Mouse (Mus musculus): ENCODE data around the gene Tas2r136. TPM values are rescaled to one million over a fixed set of nuclear protein-coding genes. Genes with fewer than 3 reads are reported as not detected.

Tas2r136 gene
- not detected in 2 replicates for polyA plus RNA-seq (2012; rRNA removed)

DNA sequence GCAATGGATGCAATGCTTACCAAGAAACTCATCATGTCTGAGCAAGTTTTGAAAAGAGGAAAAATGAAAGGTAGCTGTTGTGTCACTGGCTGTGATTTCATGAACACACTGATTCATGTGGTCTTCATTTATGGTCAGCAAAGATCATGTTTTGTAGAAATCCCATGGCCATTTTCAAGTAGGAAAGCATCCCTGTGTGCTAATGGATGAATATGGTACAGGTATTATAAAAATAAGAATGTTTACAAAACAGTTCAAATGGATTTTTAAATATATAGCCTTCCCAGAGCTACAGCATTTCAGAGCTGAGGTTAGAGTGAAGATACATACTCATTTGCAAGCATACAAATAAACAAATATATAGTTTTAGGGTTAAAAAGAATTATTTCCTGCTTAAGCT lies at the start of gene Tas2r136:
Gene Tas2r136, minus strand, starts transcription at position 101 of the 400 bp plus-strand sequence.
- Histone ChIP-seq H3K4me3 (ENCODE audit: insufficient read depth, low read depth, low read length) (no peak within 1 kb of the TSS), H3K27me3 (replicated peaks; ENCODE audit: control insufficient read depth, insufficient read depth, low read length) (no peaks in the 10 kb centered on the region), H3K4me1 (ENCODE audit: control insufficient read depth, insufficient read depth, low read length) (no peaks in the 10 kb centered on the region), H3K27ac (ENCODE audit: insufficient read depth, low read depth, low read length) (no peak within 1 kb of the TSS), H3K36me3 (ENCODE audit: control insufficient read depth, insufficient read depth, low read length) (no peaks in the 10 kb centered on the region)
- no peak for DNase-seq
- TF ChIP-seq POLR2A (IDR thresholded peaks at IDR 0.05; ENCODE audit: low read depth, low read length) (no peak), CTCF (conservative IDR thresholded peaks at IDR 0.05; ENCODE audit: insufficient read depth, insufficient read length, low read depth, low read length) (no peak)

DNA sequence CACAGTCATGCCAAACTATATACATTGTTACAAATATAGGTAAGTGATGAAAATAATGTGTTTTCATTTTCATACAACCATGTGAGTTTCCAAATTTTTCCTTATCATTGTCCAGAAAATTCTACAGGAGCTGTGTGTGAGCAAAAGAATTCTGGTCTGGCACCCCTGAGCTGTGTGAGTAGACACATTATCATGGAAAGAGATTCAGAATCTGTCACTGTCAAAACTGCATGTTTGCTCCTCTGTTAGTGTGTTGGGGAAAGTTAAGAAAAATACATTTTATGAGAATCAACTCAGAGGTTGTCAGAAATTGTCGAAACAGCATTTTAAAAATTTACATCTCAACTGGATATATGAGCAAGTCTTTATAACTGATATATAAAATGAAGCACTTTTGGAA lies 24.6 kb upstream of the Tas2r136 start, which contains the start of gene Tas2r117:
Gene Tas2r117, plus strand, starts transcription at position 301 of the 400 bp plus-strand sequence.
- WGBS: 82% methylated on average over 1 of the region's 1 CpGs
- Histone ChIP-seq H3K27ac (ENCODE audit: insufficient read depth, low read depth, low read length) (no peak within 1 kb of the TSS), H3K4me3 (ENCODE audit: insufficient read depth, low read depth, low read length) (no peak within 1 kb of the TSS), H3K36me3 (ENCODE audit: control insufficient read depth, insufficient read depth, low read length) (no peaks in the 10 kb centered on the region), H3K4me1 (ENCODE audit: control insufficient read depth, insufficient read depth, low read length) (no peaks in the 10 kb centered on the region), H3K27me3 (replicated peaks; ENCODE audit: control insufficient read depth, insufficient read depth, low read length) (no peaks in the 10 kb centered on the region)
- DNase-seq: no peak
- TF ChIP-seq POLR2A (IDR thresholded peaks at IDR 0.05; ENCODE audit: low read depth, low read length): no peak
- TF ChIP-seq CTCF (conservative IDR thresholded peaks at IDR 0.05; ENCODE audit: insufficient read depth, insufficient read length, low read depth, low read length): no peak

- H3K27me3 ChIP-seq (replicated peaks; ENCODE audit: control insufficient read depth, insufficient read depth, low read length): no peaks in the 10 kb centered on the region
- no peak for DNase-seq
- 3% methylated on average over 1 of the region's 1 CpGs for WGBS
- no peaks in the 10 kb centered on the region for H3K4me1 ChIP-seq (ENCODE audit: control insufficient read depth, insufficient read depth, low read length)
- no peak overlapping the region for H3K4me3 ChIP-seq (ENCODE audit: insufficient read depth, low read depth, low read length)
- no peak overlapping the region for H3K27ac ChIP-seq (ENCODE audit: insufficient read depth, low read depth, low read length)
- no peaks in the 10 kb centered on the region for H3K36me3 ChIP-seq (ENCODE audit: control insufficient read depth, insufficient read depth, low read length)
- TF ChIP-seq POLR2A (IDR thresholded peaks at IDR 0.05; ENCODE audit: low read depth, low read length) (no peak), CTCF (conservative IDR thresholded peaks at IDR 0.05; ENCODE audit: insufficient read depth, insufficient read length, low read depth, low read length) (no peak)
Observed at GRCm38 (mm10) chr6:132795393-132795792, 17.4 kb upstream of the Tas2r136 start.

DNA sequence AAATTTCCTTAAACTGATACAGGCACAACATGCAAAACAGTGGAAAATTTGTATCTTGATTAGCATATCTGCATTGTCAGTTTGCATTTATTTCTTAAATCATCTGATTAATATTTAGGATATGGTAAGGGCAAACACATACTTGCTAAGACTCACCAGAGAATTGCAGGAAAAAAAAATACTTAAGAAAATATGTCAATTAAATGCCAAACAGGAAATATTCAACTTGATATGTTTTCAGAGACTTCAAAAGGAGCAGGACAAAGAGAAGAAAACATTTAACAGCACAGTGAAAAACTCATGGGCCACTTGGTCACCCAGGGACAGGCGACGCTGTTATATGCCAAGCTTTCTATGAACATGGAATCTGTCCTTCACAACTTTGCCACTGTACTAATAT lies 16.1 kb downstream of the Tas2r136 start, which contains the start of gene Tas2r102:
Gene Tas2r102, plus strand, starts transcription at position 301 of the 400 bp plus-strand sequence.
- Histone ChIP-seq H3K27me3 (replicated peaks; ENCODE audit: control insufficient read depth, insufficient read depth, low read length) (no peaks in the 10 kb centered on the region), H3K36me3 (ENCODE audit: control insufficient read depth, insufficient read depth, low read length) (no peaks in the 10 kb centered on the region), H3K27ac (ENCODE audit: insufficient read depth, low read depth, low read length) (no peak within 1 kb of the TSS), H3K4me3 (ENCODE audit: insufficient read depth, low read depth, low read length) (no peak within 1 kb of the TSS), H3K4me1 (ENCODE audit: control insufficient read depth, insufficient read depth, low read length) (no peaks in the 10 kb centered on the region)
- 92% methylated on average over 2 of the region's 2 CpGs for WGBS
- TF ChIP-seq CTCF (conservative IDR thresholded peaks at IDR 0.05; ENCODE audit: insufficient read depth, insufficient read length, low read depth, low read length): no peak
- no peak for TF ChIP-seq POLR2A (IDR thresholded peaks at IDR 0.05; ENCODE audit: low read depth, low read length)
- DNase-seq: no peak

DNA sequence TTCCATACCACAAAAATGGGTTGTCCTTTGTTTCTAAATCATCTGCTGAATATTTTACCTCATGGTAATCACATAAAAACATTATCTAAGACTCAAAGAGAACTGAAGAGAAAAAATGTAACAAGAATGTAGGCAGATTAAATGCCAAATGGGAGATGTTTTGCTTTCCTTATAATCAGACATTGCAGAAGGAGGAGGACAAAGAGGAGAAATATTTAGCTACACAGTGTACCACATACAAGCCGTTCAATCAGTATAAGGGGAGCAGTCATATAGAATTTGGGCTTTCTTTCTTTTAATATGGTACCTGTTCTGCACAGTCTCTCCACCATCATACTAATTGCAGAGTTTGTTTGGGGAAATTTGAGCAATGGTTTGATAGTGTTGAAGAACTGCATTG lies 23.5 kb downstream of the Tas2r136 start, which contains the start of gene Tas2r124:
Gene Tas2r124, plus strand, starts transcription at position 301 of the 400 bp plus-strand sequence.
- no peak within 1 kb of the TSS for H3K4me3 ChIP-seq (ENCODE audit: insufficient read depth, low read depth, low read length)
- no peak for DNase-seq
- WGBS: 82% methylated on average over 1 of the region's 1 CpGs
- no peak within 1 kb of the TSS for H3K27ac ChIP-seq (ENCODE audit: insufficient read depth, low read depth, low read length)
- H3K36me3 ChIP-seq (ENCODE audit: control insufficient read depth, insufficient read depth, low read length): no peaks in the 10 kb centered on the region
- no peak for TF ChIP-seq CTCF (conservative IDR thresholded peaks at IDR 0.05; ENCODE audit: insufficient read depth, insufficient read length, low read depth, low read length)
- TF ChIP-seq POLR2A (IDR thresholded peaks at IDR 0.05; ENCODE audit: low read depth, low read length): no peak
- no peaks in the 10 kb centered on the region for H3K4me1 ChIP-seq (ENCODE audit: control insufficient read depth, insufficient read depth, low read length)
- H3K27me3 ChIP-seq (replicated peaks; ENCODE audit: control insufficient read depth, insufficient read depth, low read length): no peaks in the 10 kb centered on the region

- 77% methylated on average over 2 of the region's 2 CpGs for WGBS
- Histone ChIP-seq H3K4me1 (ENCODE audit: control insufficient read depth, insufficient read depth, low read length) (no peaks in the 10 kb centered on the region), H3K4me3 (ENCODE audit: insufficient read depth, low read depth, low read length) (no peak overlapping the region), H3K27ac (ENCODE audit: insufficient read depth, low read depth, low read length) (no peak overlapping the region), H3K36me3 (ENCODE audit: control insufficient read depth, insufficient read depth, low read length) (no peaks in the 10 kb centered on the region), H3K27me3 (replicated peaks; ENCODE audit: control insufficient read depth, insufficient read depth, low read length) (no peaks in the 10 kb centered on the region)
- no peak for TF ChIP-seq POLR2A (IDR thresholded peaks at IDR 0.05; ENCODE audit: low read depth, low read length)
- no peak for TF ChIP-seq CTCF (conservative IDR thresholded peaks at IDR 0.05; ENCODE audit: insufficient read depth, insufficient read length, low read depth, low read length)
- DNase-seq: no peak
Observed at GRCm38 (mm10) chr6:132750206-132750605, 27.8 kb downstream of the Tas2r136 start.

DNA sequence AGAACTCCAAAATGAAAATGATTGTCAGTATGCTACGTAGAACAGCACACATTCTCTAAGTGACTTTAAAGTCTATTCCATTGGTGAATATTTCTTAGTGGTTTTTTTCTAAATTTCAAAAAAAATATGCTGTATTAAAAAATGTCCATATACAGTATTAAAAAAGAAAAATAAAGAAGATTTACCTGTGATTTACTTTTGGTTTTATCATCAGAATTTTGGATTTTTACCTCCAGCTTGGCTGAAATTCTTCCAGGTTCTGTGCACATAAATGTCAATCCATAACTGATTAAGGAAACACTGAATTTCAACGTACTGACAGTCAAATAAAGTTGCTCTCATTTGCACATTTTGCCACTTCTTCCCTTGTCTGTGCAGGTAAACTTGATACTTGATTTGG lies 40.0 kb downstream of the Tas2r136 start, which contains the start of gene Tas2r115:
Gene Tas2r115, minus strand, starts transcription at position 101 of the 400 bp plus-strand sequence.
- H3K4me1 ChIP-seq (ENCODE audit: control insufficient read depth, insufficient read depth, low read length): no peaks in the 10 kb centered on the region
- no peaks in the 10 kb centered on the region for H3K27me3 ChIP-seq (replicated peaks; ENCODE audit: control insufficient read depth, insufficient read depth, low read length)
- H3K36me3 ChIP-seq (ENCODE audit: control insufficient read depth, insufficient read depth, low read length): no peaks in the 10 kb centered on the region
- TF ChIP-seq CTCF (conservative IDR thresholded peaks at IDR 0.05; ENCODE audit: insufficient read depth, insufficient read length, low read depth, low read length) (no peak), POLR2A (IDR thresholded peaks at IDR 0.05; ENCODE audit: low read depth, low read length) (no peak)
- 68% methylated on average over 2 of the region's 2 CpGs for WGBS
- no peak for DNase-seq
- H3K4me3 ChIP-seq (ENCODE audit: insufficient read depth, low read depth, low read length): no peak within 1 kb of the TSS
- no peak within 1 kb of the TSS for H3K27ac ChIP-seq (ENCODE audit: insufficient read depth, low read depth, low read length)

Other genes starting within 250 kb of the Tas2r136 start
- not detected in 2 replicates for gene Prh1, start 208.4 kb downstream of the Tas2r136 start, polyA plus RNA-seq (2012; rRNA removed)
- gene Prp2, start 182.2 kb downstream of the Tas2r136 start, polyA plus RNA-seq (2012; rRNA removed): not detected in 2 replicates
- not detected in 2 replicates for gene A630073D07Rik, start 126.6 kb downstream of the Tas2r136 start, polyA plus RNA-seq (2012; rRNA removed)
- gene Tas2r120, start 121.2 kb downstream of the Tas2r136 start, polyA plus RNA-seq (2012; rRNA removed): not detected in 2 replicates
- not detected in 2 replicates for gene Tas2r121, start 77.2 kb downstream of the Tas2r136 start, polyA plus RNA-seq (2012; rRNA removed)
- gene Tas2r122, start 66.2 kb downstream of the Tas2r136 start, polyA plus RNA-seq (2012; rRNA removed): not detected in 2 replicates
- gene Tas2r115, start 40.1 kb downstream of the Tas2r136 start, polyA plus RNA-seq (2012; rRNA removed): not detected in 2 replicates
- not detected in 2 replicates for gene Tas2r124, start 23.4 kb downstream of the Tas2r136 start, polyA plus RNA-seq (2012; rRNA removed)
- not detected in 2 replicates for gene Tas2r102, start 16.0 kb downstream of the Tas2r136 start, polyA plus RNA-seq (2012; rRNA removed)
- gene Tas2r117, start 24.7 kb upstream of the Tas2r136 start, polyA plus RNA-seq (2012; rRNA removed): not detected in 2 replicates
- gene Tas2r123, start 69.0 kb upstream of the Tas2r136 start, polyA plus RNA-seq (2012; rRNA removed): not detected in 2 replicates
- not detected in 2 replicates for gene Tas2r116, start 77.3 kb upstream of the Tas2r136 start, polyA plus RNA-seq (2012; rRNA removed)
- not detected in 2 replicates for gene Tas2r110, start 89.8 kb upstream of the Tas2r136 start, polyA plus RNA-seq (2012; rRNA removed)
- gene Tas2r113, start 114.8 kb upstream of the Tas2r136 start, polyA plus RNA-seq (2012; rRNA removed): not detected in 2 replicates
- gene Tas2r125, start 131.5 kb upstream of the Tas2r136 start, polyA plus RNA-seq (2012; rRNA removed): not detected in 2 replicates
- not detected in 2 replicates for gene Tas2r129, start 172.9 kb upstream of the Tas2r136 start, polyA plus RNA-seq (2012; rRNA removed)
- gene Tas2r131, start 179.8 kb upstream of the Tas2r136 start, polyA plus RNA-seq (2012; rRNA removed): not detected in 2 replicates
- not detected in 2 replicates for gene Tas2r109, start 202.8 kb upstream of the Tas2r136 start, polyA plus RNA-seq (2012; rRNA removed)